Mouse (Mus musculus) embryonic facial prominence, embryonic 11.5 days (tissue): ENCODE data around the gene Tmem254a. TPM values are rescaled to one million over a fixed set of nuclear protein-coding genes. Genes with fewer than 3 reads are reported as not detected.
"Not testable (repeated sequence)": the region's sequence is repeated elsewhere in the genome, so short reads cannot be mapped to it uniquely, and the experiment has no call there.

Source experiments
- ATAC-seq: fragments of 200-750 bp; cut with Nextera tagmentation; replicated peaks from 2 replicates; pipeline ENCODE4 v1.8.0; 2017; ENCODE audit warnings: low read depth; ENCODE audit not compliant: insufficient number of reproducible peaks, low FRiP score, low TSS enrichment
- DNase-seq: peaks from one replicate; pipeline ENCODE4 v3.0.0-alpha.2; 2015; ENCODE audit warnings: low spot score
- H3K27ac ChIP-seq: fragments of 300-500 bp; sonication (generic); replicated peaks from 2 replicates; pipeline ENCODE4 v1.5.1; 2014; ENCODE audit warnings: mild to moderate bottlenecking, low read depth, low read length, control low read depth
- H3K27me3 ChIP-seq: fragments of 300-500 bp; sonication (generic); 2 replicates; pipeline ENCODE4 v1.6.1; 2014; ENCODE audit warnings: mild to moderate bottlenecking, low read length, moderate library complexity, mixed read lengths; ENCODE audit not compliant: control insufficient read depth, insufficient read depth
- H3K36me3 ChIP-seq: fragments of 300-500 bp; sonication (generic); replicated peaks from 2 replicates; pipeline ENCODE4 v1.6.1; 2014; ENCODE audit warnings: low read depth, mild to moderate bottlenecking, low read length, moderate library complexity, mixed read lengths; ENCODE audit not compliant: control insufficient read depth, insufficient read depth
- H3K4me1 ChIP-seq: fragments of 300-500 bp; sonication (generic); 2 replicates; pipeline ENCODE4 v1.6.1; 2014; ENCODE audit warnings: low read length, mixed read lengths; ENCODE audit not compliant: control insufficient read depth, insufficient read depth
- H3K4me2 ChIP-seq: fragments of 300-500 bp; sonication (generic); 2 replicates; pipeline ENCODE4 v1.6.1; 2014; ENCODE audit warnings: low read depth, mild to moderate bottlenecking, control low read depth, low read length, moderate library complexity
- H3K4me3 ChIP-seq: fragments of 300-500 bp; sonication (generic); 2 replicates; pipeline ENCODE4 v1.5.1; 2014; ENCODE audit warnings: low read depth, low read length, control low read depth
- H3K9ac ChIP-seq: fragments of 300-500 bp; sonication (generic); replicated peaks from 2 replicates; pipeline ENCODE4 v1.6.1; 2014; ENCODE audit warnings: mild to moderate bottlenecking, control low read depth, low read length
- H3K9me3 ChIP-seq: fragments of 300-500 bp; sonication (generic); replicated peaks from 2 replicates; pipeline ENCODE4 v1.6.1; 2016; ENCODE audit warnings: mild to moderate bottlenecking, low read length, inconsistent platforms, mixed read lengths; ENCODE audit not compliant: control insufficient read depth
- WGBS: fragments of 180-500 bp; shearing (Covaris S2); extraction: QIAGEN DNeasy Blood & Tissue Kit; methylation state at CpG from one replicate; pipeline ENCODE4 v1.1.7; 2014; 5-methylcytosine and 5-hydroxymethylcytosine counted together
- polyA plus RNA-seq: library from polyadenylated mRNA; unstranded; fragments of >200 nt; fragmentation: Nextera tagmentation; extraction: Ambion mirVana; gene quantifications from 2 replicates; pipeline ENCODE4 v1.2.1, GENCODE M21; 2014

Tmem254a gene
- polyA plus RNA-seq, 1 experiment from 2014 or later: 3.5 TPM

- not testable (repeated sequence) for H3K36me3 ChIP-seq, H3K4me1 ChIP-seq, DNase-seq, H3K4me3 ChIP-seq, H3K4me2 ChIP-seq, H3K9me3 ChIP-seq, H3K27ac ChIP-seq, ATAC-seq, H3K9ac ChIP-seq, H3K27me3 ChIP-seq
- WGBS: no CpG with 5 or more reads among the region's 9 CpGs
Measured at GRCm38 (mm10) chr14:25907272-25907671, 20.2 kb downstream of the Tmem254a start.

GRCm38 (mm10) chr14:25905243-25905642 is 22.2 kb downstream of the Tmem254a start:
- H3K27me3 ChIP-seq, ATAC-seq, H3K36me3 ChIP-seq, H3K27ac ChIP-seq, H3K4me2 ChIP-seq, H3K9me3 ChIP-seq, DNase-seq, H3K4me3 ChIP-seq, H3K9ac ChIP-seq, H3K4me1 ChIP-seq: not testable (repeated sequence)
- 50% methylated on average over 1 of the region's 5 CpGs for WGBS

DNA sequence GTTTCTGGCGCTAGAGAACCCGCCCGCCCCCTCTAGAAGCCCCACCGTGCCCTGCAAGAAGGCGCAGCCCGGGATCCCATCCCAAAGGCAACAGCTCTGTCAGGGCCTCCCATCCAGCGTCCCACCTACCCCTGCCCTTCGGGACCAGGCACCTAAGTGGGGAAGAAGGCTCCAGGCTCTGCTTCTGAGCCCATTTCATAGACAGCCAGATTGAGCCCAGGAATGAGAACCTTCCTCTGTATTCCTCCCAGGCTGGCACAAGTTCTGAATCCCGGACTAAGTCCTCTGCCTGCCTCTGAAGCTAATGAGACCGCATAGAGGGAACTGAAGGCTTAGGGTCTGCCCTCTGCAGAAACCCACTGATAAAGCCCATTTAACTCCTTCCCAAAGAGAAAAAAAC is 24.5 kb downstream of the Tmem254a start, which contains the start of gene Plac9a:
Plac9a (minus strand) TSS at position 101 of the 400 bp plus-strand sequence.
- no CpG with 5 or more reads among the region's 10 CpGs for WGBS
- DNase-seq, ATAC-seq: not testable (repeated sequence)

GRCm38 (mm10) chr14:25895686-25896085 is 31.8 kb downstream of the Tmem254a start:
- no CpG with 5 or more reads among the region's 7 CpGs for WGBS

More for the DNA sequence above, 24.5 kb downstream of the Tmem254a start, which contains the start of gene Plac9a:
- not testable (repeated sequence) for H3K27ac ChIP-seq, H3K9ac ChIP-seq, H3K36me3 ChIP-seq, H3K27me3 ChIP-seq, H3K4me3 ChIP-seq, H3K9me3 ChIP-seq, H3K4me2 ChIP-seq, H3K4me1 ChIP-seq

GRCm38 (mm10) chr14:25894566-25894965 is 32.9 kb downstream of the Tmem254a start:
- not testable (repeated sequence) for H3K4me3 ChIP-seq, H3K27ac ChIP-seq, DNase-seq, H3K27me3 ChIP-seq, H3K4me1 ChIP-seq, H3K9ac ChIP-seq, H3K9me3 ChIP-seq, ATAC-seq, H3K4me2 ChIP-seq, H3K36me3 ChIP-seq
- no CpG with 5 or more reads among the region's 3 CpGs for WGBS

More at GRCm38 (mm10) chr14:25895686-25896085, 31.8 kb downstream of the Tmem254a start:
- not testable (repeated sequence) for H3K27ac ChIP-seq, H3K4me2 ChIP-seq, H3K9ac ChIP-seq, H3K4me1 ChIP-seq, H3K27me3 ChIP-seq, H3K4me3 ChIP-seq, H3K9me3 ChIP-seq, DNase-seq, H3K36me3 ChIP-seq, ATAC-seq

DNA sequence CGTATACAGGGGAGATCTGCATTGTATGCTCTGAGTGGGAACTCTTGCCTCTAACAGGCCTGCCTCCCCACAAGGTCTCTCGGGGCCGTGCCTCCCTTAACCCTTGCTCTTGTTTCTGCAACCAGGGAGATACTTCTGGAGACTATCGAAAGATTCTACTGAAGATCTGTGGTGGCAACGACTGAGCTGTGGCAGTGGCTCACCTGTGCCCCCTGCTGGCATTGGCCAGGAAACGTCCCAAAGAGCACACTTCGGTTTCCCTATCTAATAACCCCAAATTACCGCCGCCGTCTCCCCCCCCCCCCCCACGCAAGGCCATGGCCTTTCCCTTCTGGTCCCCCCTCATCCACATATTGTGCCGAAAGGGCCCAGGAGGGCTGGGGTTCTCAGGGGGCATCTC is 41.6 kb downstream of the Tmem254a start:
- H3K27ac ChIP-seq, ATAC-seq: not testable (repeated sequence)

DNA sequence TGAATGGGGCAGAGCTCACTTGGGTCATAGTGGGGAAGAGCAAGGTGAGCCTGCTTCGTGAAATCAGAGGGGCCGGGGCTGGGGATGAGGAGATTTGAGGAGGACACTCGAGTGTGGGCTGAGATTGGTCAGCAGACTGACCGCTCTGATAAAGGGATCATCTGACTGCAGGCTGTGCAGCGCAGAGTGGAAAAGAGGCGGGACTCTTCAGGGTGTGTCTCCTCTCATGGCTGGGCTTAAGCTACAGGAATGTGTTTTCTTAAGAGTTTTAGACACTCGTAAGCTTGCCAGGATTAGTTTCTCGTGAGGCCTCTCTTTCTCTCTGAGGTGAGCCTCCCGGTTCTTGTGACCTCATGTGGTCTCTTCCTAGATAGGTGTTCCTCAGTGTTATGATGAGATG is 45.7 kb downstream of the Tmem254a start:
- not testable (repeated sequence) for H3K27ac ChIP-seq, H3K27me3 ChIP-seq, H3K4me3 ChIP-seq, H3K9me3 ChIP-seq, ATAC-seq, H3K9ac ChIP-seq, H3K4me1 ChIP-seq, H3K36me3 ChIP-seq, DNase-seq, H3K4me2 ChIP-seq
- no CpG with 5 or more reads among the region's 9 CpGs for WGBS

More for the DNA sequence above, 41.6 kb downstream of the Tmem254a start:
- H3K4me2 ChIP-seq, DNase-seq, H3K36me3 ChIP-seq, H3K9ac ChIP-seq, H3K4me1 ChIP-seq, H3K9me3 ChIP-seq, H3K4me3 ChIP-seq, H3K27me3 ChIP-seq: not testable (repeated sequence)
- no CpG with 5 or more reads among the region's 12 CpGs for whole genome bisulfite sequencing

DNA sequence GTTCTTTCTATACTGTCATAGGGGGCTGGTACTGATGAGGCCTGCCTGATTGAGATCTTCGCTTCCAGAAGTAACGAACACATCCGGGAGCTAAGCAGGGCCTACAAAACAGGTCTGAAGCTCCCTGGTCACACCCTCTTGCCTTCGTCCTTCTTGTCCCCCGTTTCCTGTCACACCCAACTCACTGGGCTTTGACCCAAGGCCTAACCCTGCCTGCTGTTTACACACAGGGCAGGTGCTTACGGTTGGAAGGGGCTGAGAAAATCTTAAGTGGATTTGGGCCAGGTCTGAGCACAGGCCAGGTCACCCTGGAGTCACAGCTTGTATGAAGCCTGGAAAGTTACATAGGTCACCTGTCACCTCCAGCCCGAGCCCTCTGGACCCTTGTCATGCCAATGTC is 50.8 kb downstream of the Tmem254a start:
- H3K27me3 ChIP-seq, H3K36me3 ChIP-seq, H3K4me3 ChIP-seq, DNase-seq, H3K4me1 ChIP-seq, H3K4me2 ChIP-seq, H3K9ac ChIP-seq, H3K27ac ChIP-seq, ATAC-seq, H3K9me3 ChIP-seq: not testable (repeated sequence)
- WGBS: no CpG with 5 or more reads among the region's 7 CpGs
